Mouse (Mus musculus): ENCODE measurements around the gene Acer2. TPM values are rescaled to one million over a fixed set of nuclear protein-coding genes. Genes with fewer than 3 reads are reported as not detected.
A peak's percentile ranks its signal among the peaks of the same experiment; 100 is the strongest.
"Not testable (repeated sequence)": the region's sequence is repeated elsewhere in the genome, so short reads cannot be mapped to it uniquely, and the experiment has no call there.

Acer2 gene
- total RNA-seq (2014; rRNA removed) (8.7 and 9.6 TPM in 2 replicates), polyA plus RNA-seq (2015; fragmentation: Nextera tagmentation; extraction: Ambion mirVana) (8.9 and 9.5 TPM in 2 replicates)

DNA sequence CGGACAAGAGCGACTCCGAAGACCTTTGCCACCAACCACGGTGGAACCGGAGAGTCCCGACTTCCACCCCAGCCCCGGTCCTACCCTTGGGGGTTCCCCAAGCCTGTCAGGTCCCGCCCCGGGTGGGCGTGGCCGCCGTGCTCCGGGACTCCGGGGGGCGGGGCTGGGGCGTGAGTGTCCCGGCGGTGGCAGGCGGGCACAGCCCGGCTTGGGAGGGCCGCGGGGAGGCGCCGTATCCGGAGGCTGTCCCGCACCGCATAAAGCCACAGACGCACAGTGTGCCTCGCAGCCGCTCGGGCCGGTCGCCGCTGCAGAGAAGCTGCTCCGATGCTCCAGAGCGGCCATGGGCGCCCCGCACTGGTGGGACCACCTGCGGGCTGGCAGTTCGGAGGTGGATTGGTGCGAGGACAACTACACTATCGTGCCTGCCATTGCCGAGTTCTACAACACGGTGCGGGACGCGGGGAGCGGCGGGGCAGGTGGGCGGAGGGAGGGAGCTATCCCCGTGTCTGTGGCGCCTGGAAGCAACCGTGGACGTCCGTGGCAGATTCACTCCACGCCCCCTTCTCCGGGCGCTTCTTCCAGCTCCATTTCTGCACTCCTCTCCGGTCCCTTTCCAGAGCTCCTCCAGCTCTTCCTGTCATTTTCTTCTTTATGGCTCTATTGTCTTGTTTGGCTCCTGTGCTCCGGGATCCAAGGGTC, at the start of gene Acer2:
TSS of gene Acer2 (plus strand) at position 251 of the 702 bp plus-strand sequence.
- Histone ChIP-seq H3K4me3 (ENCODE audit: low read length) (peak within 1 kb of the TSS; percentile 65), H3K4me2 (ENCODE audit: low read depth, low read length) (peak within 1 kb of the TSS; percentile 97), H3K27ac (no peak within 1 kb of the TSS), H3K9ac (replicated peaks; ENCODE audit: low read length) (peak within 1 kb of the TSS; percentile 53), H3K27me3 (ENCODE audit: insufficient read depth, low read length) (no peaks in the 10 kb centered on the region), H3K4me1 (ENCODE audit: insufficient read depth, low read length) (no peaks in the 10 kb centered on the region), H3K36me3 (ENCODE audit: insufficient read depth, low read length) (no peaks in the 10 kb centered on the region), H3K9me3 (ENCODE audit: low read length) (no peaks in the 10 kb centered on the region)
- peak; percentile 74 for DNase-seq (ENCODE audit: low spot score)
- 1% methylated on average over 54 of the region's 60 CpGs for WGBS
- TF ChIP-seq CTCF (IDR thresholded peaks at IDR 0.05; ENCODE audit: low read depth), result no peak
- peak; percentile 88 for ATAC-seq

DNA sequence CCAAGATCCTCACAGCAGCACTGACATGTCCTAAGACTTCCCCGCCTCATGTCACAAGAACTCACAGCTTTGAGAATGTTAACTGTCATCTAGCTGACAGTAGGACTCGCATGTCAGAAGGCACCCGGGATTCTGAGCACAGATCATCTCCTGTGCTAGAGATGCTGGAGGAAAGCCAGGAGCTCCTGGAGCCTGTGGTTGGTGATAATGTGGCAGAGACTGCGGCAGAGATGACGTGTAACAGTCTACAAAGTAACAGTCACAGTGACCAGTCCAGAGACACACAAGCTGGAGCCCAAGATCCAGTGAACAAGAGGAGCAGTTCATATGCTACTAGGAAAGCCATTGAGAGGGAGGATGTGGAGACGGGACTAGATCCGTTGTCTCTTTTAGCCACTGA, 49.1 kb upstream of the Acer2 start:
- H3K27me3 ChIP-seq (ENCODE audit: insufficient read depth, low read length), result no peaks in the 10 kb centered on the region
- H3K9me3 ChIP-seq (ENCODE audit: low read length), result no peaks in the 10 kb centered on the region
- TF ChIP-seq CTCF (IDR thresholded peaks at IDR 0.05; ENCODE audit: low read depth), result no peak
- no peak overlapping the region for H3K27ac ChIP-seq
- no peak for ATAC-seq
- H3K4me2 ChIP-seq (ENCODE audit: low read depth, low read length), result no peak overlapping the region
- no peaks in the 10 kb centered on the region for H3K4me1 ChIP-seq (ENCODE audit: insufficient read depth, low read length)
- H3K4me3 ChIP-seq (ENCODE audit: low read length), result no peak overlapping the region
- 87% methylated on average over 7 of the region's 7 CpGs for WGBS
- DNase-seq (ENCODE audit: low spot score), result no peak
- H3K36me3 ChIP-seq (ENCODE audit: insufficient read depth, low read length), result peaks cover 33% of the 10 kb centered on the region
- no peak overlapping the region for H3K9ac ChIP-seq (replicated peaks; ENCODE audit: low read length)

DNA sequence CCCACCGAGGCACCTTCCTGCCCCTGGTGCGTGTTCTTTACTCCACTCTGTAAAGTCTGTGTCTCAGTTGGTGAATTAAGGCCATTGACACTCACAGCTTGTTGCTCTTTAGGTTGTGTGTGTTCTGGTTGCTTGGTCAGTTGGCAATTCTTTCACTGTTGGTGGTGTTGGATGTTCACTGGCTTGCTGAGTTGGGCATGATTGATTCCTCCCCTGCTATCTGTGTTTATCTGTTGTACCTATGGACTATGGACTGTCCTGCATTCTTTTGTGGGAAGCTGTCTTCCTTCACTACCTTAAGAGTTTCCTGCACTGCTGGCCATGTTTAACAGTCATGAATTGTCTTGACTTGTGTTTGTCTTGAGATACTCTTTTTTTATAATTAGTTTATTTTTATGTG, 42.3 kb upstream of the Acer2 start:
- H3K4me2 ChIP-seq (ENCODE audit: low read depth, low read length), result no peak overlapping the region
- H3K27ac ChIP-seq, result no peak overlapping the region
- TF ChIP-seq CTCF (IDR thresholded peaks at IDR 0.05; ENCODE audit: low read depth), result no peak
- no peak overlapping the region for H3K9ac ChIP-seq (replicated peaks; ENCODE audit: low read length)
- H3K27me3 ChIP-seq (ENCODE audit: insufficient read depth, low read length), result no peaks in the 10 kb centered on the region
- no peaks in the 10 kb centered on the region for H3K4me1 ChIP-seq (ENCODE audit: insufficient read depth, low read length)
- ATAC-seq (no peak), DNase-seq (ENCODE audit: low spot score) (no peak)
- peaks cover 24% of the 10 kb centered on the region; the same call in 1 of the 2 replicates for H3K36me3 ChIP-seq (ENCODE audit: insufficient read depth, low read length)
- H3K9me3 ChIP-seq (ENCODE audit: low read length), result no peaks in the 10 kb centered on the region
- no peak overlapping the region for H3K4me3 ChIP-seq (ENCODE audit: low read length)
- WGBS, result 94% methylated on average over 2 of the region's 2 CpGs

- not testable (repeated sequence) for H3K9me3 ChIP-seq (ENCODE audit: low read length); H3K9ac ChIP-seq (replicated peaks; ENCODE audit: low read length); H3K4me3 ChIP-seq (ENCODE audit: low read length); H3K4me2 ChIP-seq (ENCODE audit: low read depth, low read length); ATAC-seq; H3K4me1 ChIP-seq (ENCODE audit: insufficient read depth, low read length); H3K27me3 ChIP-seq (ENCODE audit: insufficient read depth, low read length); DNase-seq (ENCODE audit: low spot score); H3K27ac ChIP-seq
- H3K36me3 ChIP-seq (ENCODE audit: insufficient read depth, low read length), result peaks cover 38% of the 10 kb centered on the region
- 96% methylated on average over 2 of the region's 2 CpGs for WGBS
These were observed 33.1 kb upstream of the Acer2 start for GRCm38 (mm10) chr4:86841141-86841540.

- Histone ChIP-seq H3K27ac (no peak overlapping the region), H3K9ac (replicated peaks; ENCODE audit: low read length) (no peak overlapping the region), H3K36me3 (ENCODE audit: insufficient read depth, low read length) (peaks cover 18% of the 10 kb centered on the region), H3K9me3 (ENCODE audit: low read length) (no peaks in the 10 kb centered on the region), H3K4me2 (ENCODE audit: low read depth, low read length) (no peak overlapping the region), H3K4me1 (ENCODE audit: insufficient read depth, low read length) (no peaks in the 10 kb centered on the region), H3K4me3 (ENCODE audit: low read length) (no peak overlapping the region), H3K27me3 (ENCODE audit: insufficient read depth, low read length) (no peaks in the 10 kb centered on the region)
- no peak for TF ChIP-seq CTCF (IDR thresholded peaks at IDR 0.05; ENCODE audit: low read depth)
- WGBS, result 91% methylated on average over 3 of the region's 3 CpGs
- ATAC-seq (no peak), DNase-seq (ENCODE audit: low spot score) (no peak)
These were observed 28.8 kb upstream of the Acer2 start for GRCm38 (mm10) chr4:86845384-86845783.

GRCm38 (mm10) chr4:86847246-86847645, 26.9 kb upstream of the Acer2 start:
- H3K9ac ChIP-seq (replicated peaks; ENCODE audit: low read length), result no peak overlapping the region
- H3K4me1 ChIP-seq (ENCODE audit: insufficient read depth, low read length), result no peaks in the 10 kb centered on the region
- H3K27me3 ChIP-seq (ENCODE audit: insufficient read depth, low read length), result no peaks in the 10 kb centered on the region
- peaks cover 16% of the 10 kb centered on the region for H3K36me3 ChIP-seq (ENCODE audit: insufficient read depth, low read length)
- ATAC-seq (no peak), DNase-seq (ENCODE audit: low spot score) (no peak)
- no peaks in the 10 kb centered on the region for H3K9me3 ChIP-seq (ENCODE audit: low read length)
- TF ChIP-seq CTCF (IDR thresholded peaks at IDR 0.05; ENCODE audit: low read depth), result no peak
- no peak overlapping the region for H3K4me3 ChIP-seq (ENCODE audit: low read length)
- WGBS, result 92% methylated on average over 2 of the region's 2 CpGs
- H3K27ac ChIP-seq, result no peak overlapping the region
- H3K4me2 ChIP-seq (ENCODE audit: low read depth, low read length), result no peak overlapping the region

DNA sequence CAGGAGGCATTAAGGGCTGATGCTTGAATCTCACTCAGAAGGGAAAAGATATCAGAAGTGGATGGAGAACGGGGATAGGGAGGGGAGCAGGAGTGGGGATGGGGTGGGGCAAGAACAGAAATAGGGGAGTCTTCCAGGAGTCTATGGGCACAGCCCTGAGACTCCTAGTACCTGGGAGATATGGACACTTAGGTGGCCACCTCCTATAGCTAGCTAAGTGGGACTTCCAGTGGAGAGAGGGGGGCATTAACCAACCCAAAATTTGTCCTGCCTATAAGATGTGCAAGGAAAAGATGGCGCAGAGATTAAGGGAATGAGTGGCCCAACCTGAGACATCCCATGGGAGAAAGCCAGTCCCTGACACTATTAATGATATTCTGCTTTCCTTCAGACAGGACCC, 22.9 kb upstream of the Acer2 start:
- Histone ChIP-seq H3K4me1 (ENCODE audit: insufficient read depth, low read length) (no peaks in the 10 kb centered on the region), H3K9me3 (ENCODE audit: low read length) (no peaks in the 10 kb centered on the region), H3K27me3 (ENCODE audit: insufficient read depth, low read length) (no peaks in the 10 kb centered on the region), H3K36me3 (ENCODE audit: insufficient read depth, low read length) (peaks cover 21% of the 10 kb centered on the region; the same call in 1 of the 2 replicates), H3K27ac (no peak overlapping the region), H3K9ac (replicated peaks; ENCODE audit: low read length) (no peak overlapping the region), H3K4me3 (ENCODE audit: low read length) (no peak overlapping the region), H3K4me2 (ENCODE audit: low read depth, low read length) (no peak overlapping the region)
- no peak for TF ChIP-seq CTCF (IDR thresholded peaks at IDR 0.05; ENCODE audit: low read depth)
- DNase-seq (ENCODE audit: low spot score) (no peak), ATAC-seq (peak; percentile 53)
- 88% methylated on average over 2 of the region's 2 CpGs for WGBS
